Mouse (Mus musculus): ENCODE results near the gene A630001G21Rik.
A peak's percentile ranks its signal among the peaks of the same experiment; 100 is the strongest.
"Not testable (repeated sequence)": the region's sequence is repeated elsewhere in the genome, so short reads cannot be mapped to it uniquely, and the experiment has no call there.

Gene A630001G21Rik

GRCm38 (mm10) chr1:85778436-85778835, at the start of gene A630001G21Rik:
TSS of gene A630001G21Rik (minus strand) at chr1:85778643.
- DNase-seq: no peak

- DNase-seq: no peak
These were observed 48.7 kb upstream of the A630001G21Rik start for GRCm38 (mm10) chr1:85827166-85827565.

GRCm38 (mm10) chr1:85824905-85825304, 46.5 kb upstream of the A630001G21Rik start:
- DNase-seq: no peak

GRCm38 (mm10) chr1:85822239-85822638, 43.8 kb upstream of the A630001G21Rik start:
- no peak for DNase-seq

GRCm38 (mm10) chr1:85819695-85820094, 41.3 kb upstream of the A630001G21Rik start:
- no peak for DNase-seq

GRCm38 (mm10) chr1:85818121-85818520, 39.7 kb upstream of the A630001G21Rik start:
- DNase-seq: no peak

- not testable (repeated sequence) for DNase-seq
These were observed 35.8 kb upstream of the A630001G21Rik start for GRCm38 (mm10) chr1:85814213-85814612.

- no peak for DNase-seq
These were observed 32.3 kb upstream of the A630001G21Rik start for GRCm38 (mm10) chr1:85810787-85811186.

GRCm38 (mm10) chr1:85810343-85810742, 31.9 kb upstream of the A630001G21Rik start:
- DNase-seq: peak; percentile 12

GRCm38 (mm10) chr1:85809256-85809655, 30.8 kb upstream of the A630001G21Rik start:
- DNase-seq: no peak

- no peak for DNase-seq
These were observed 26.1 kb upstream of the A630001G21Rik start for GRCm38 (mm10) chr1:85804551-85804950.

GRCm38 (mm10) chr1:85802517-85802916, 24.1 kb upstream of the A630001G21Rik start:
- no peak for DNase-seq

GRCm38 (mm10) chr1:85799776-85800175, 21.3 kb upstream of the A630001G21Rik start:
- DNase-seq: no peak

- DNase-seq: no peak
These were observed 16.8 kb upstream of the A630001G21Rik start for GRCm38 (mm10) chr1:85795196-85795595.

- peak; percentile 31 for DNase-seq
These were observed 15.8 kb upstream of the A630001G21Rik start for GRCm38 (mm10) chr1:85794106-85794771.

- DNase-seq: peak; percentile 82
These were observed 15.0 kb upstream of the A630001G21Rik start, which contains the start of gene Cab39 for GRCm38 (mm10) chr1:85793208-85794105. TSS of gene Cab39 (plus strand) at chr1:85793441.

- DNase-seq: no peak
These were observed 13.0 kb upstream of the A630001G21Rik start for GRCm38 (mm10) chr1:85791476-85791875.

GRCm38 (mm10) chr1:85790565-85790964, 12.1 kb upstream of the A630001G21Rik start:
- DNase-seq: no peak

- no peak for DNase-seq
These were observed 1.2 kb upstream of the A630001G21Rik start for GRCm38 (mm10) chr1:85779428-85780180.

- no peak for DNase-seq
These were observed 569 bp upstream of the A630001G21Rik start for GRCm38 (mm10) chr1:85779012-85779411.

- DNase-seq: no peak
These were observed 2.3 kb downstream of the A630001G21Rik start for GRCm38 (mm10) chr1:85776154-85776553.

GRCm38 (mm10) chr1:85775136-85775535, 3.3 kb downstream of the A630001G21Rik start:
- DNase-seq: no peak

- no peak for DNase-seq
These were observed 6.5 kb downstream of the A630001G21Rik start for GRCm38 (mm10) chr1:85771976-85772375.

Measured in cerebellum, adult 11 months (tissue).